Mouse (Mus musculus): ENCODE results near the gene Gm29797.

The Gm29797 gene

DNA sequence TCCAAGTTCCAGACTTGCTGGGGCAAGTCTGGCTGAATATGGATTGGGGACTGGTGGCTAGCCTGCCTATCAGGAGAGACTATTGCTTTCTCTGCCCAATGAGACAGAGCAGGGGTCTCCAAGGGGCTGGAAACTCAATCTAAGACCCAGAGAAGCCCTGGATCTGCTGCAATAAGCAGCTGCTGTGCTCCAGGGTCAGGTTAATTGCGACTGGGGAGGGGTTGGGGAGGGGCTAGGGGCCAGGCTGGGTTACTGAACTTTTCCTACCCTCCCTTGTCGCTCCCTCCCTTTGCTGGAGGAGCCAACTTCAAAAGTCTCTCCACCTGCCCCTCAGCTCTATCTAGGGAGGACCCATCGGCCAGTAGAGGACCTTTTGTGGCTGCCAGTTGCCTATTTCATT lies at the start of gene Gm29797:
Gene Gm29797, plus strand, starts transcription at position 301 of the 400 bp plus-strand sequence.
- no peak for DNase-seq (ENCODE audit: low spot score in 2 of 2)

DNA sequence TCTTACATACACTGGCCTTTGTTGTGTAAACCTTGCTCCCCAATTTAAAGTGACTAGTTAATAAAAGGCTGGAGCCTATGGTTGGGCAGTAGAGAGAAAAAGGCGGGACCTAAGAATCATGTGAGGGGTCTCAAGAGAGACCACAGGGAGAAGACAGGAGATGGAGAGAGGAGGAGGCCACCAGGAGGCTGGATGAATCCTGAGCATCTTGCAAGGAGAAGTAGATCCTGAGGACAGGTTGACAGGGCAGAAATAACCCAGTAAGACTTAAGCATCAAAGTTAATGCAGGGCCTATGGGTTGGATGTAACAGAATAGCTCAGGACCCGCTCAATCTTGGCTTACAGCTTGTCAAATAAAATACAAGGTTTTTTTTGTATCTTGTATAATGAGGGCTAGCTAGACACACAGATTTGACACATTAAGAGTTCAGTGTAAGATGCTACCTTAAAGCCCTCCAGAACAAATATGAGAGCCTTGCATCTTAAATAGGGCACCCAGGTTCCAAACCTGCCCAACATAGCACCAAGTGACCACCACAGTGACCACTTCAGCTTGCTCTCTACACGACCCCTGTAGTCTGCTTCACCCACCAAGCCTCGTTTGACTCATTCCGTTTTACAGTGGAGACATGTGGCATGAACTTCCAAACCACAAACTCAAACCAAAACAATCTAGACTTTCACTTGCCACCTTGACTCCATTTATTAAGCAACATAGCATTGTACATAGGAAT lies 37.9 kb upstream of the Gm29797 start:
- DNase-seq (ENCODE audit: low spot score in 2 of 2) = no peak

DNA sequence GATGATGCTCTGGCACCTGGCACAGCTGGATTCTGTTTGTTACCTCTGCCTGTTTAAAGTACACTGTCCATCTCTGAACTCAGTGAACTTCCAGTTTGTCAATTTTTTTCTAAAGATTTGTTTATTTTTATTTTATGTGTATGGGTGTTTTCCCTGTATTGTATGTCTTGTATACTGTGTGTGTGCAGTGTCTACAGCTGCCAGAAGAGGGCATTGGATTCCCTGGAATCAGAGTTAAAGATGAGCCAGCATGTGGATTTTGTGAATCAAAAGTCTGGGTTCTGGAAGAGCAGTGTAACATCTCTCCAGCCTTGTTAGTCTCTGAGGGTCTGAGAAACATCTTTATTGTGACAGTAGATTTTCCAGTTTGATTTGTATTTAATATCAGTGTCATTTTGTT lies 33.4 kb upstream of the Gm29797 start:
- DNase-seq (ENCODE audit: low spot score in 2 of 2) = no peak

DNA sequence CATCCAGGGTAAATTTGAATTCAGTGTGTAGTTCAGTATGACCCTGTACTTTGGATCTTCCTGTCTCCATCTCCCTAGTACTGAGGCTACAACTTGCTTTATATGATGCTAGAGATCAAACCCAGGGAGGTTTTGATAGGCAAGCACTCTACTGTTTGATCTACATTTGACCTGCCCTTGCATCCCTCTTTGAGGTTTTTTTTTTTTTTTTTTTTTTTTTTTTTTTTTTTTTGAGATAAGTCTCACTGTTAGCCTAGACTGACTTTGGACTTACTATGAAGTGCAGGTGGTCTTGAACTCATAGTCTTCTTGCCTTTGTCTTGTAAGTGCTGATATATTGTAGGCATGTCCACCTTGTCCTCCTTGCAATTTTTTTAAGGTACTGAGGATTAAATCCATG lies 28.4 kb upstream of the Gm29797 start:
- DNase-seq (ENCODE audit: low spot score in 2 of 2) = no peak

DNA sequence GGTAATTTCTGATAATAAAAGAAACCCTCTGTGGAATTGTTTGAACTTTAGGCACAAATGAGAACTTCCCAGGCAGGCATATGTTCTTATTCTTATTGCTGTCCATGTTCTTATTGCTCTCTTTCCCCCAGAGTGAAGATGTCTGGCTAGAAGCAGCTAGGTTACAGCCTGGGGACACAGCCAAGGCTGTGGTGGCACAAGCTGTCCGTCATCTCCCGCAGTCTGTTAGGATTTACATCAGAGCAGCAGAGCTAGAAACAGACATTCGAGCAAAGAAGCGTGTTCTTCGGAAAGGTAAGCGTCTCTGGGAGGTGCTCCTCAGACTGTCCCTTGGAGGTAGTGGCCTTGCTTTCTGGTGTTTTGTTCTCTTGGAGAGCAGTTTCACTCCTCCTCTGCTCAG lies 24.2 kb upstream of the Gm29797 start:
- no peak for DNase-seq (ENCODE audit: low spot score in 2 of 2)

DNA sequence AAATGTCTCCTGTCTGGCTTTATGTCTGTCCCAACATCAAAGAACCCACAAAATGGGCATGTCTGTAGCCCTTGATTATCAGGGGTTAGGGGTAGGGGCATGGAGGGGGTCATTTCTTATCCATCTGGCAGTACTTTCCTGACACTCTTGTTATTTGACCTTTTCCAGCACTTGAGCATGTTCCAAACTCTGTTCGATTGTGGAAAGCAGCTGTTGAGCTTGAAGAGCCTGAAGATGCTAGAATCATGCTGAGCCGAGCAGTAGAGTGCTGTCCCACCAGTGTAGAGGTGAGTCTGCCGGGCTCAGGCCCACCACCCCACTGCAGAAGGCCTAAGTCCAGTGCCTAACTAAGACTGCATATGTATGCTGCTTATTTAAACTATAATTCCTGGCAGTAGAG lies 21.0 kb upstream of the Gm29797 start:
- no peak for DNase-seq (ENCODE audit: low spot score in 2 of 2)

DNA sequence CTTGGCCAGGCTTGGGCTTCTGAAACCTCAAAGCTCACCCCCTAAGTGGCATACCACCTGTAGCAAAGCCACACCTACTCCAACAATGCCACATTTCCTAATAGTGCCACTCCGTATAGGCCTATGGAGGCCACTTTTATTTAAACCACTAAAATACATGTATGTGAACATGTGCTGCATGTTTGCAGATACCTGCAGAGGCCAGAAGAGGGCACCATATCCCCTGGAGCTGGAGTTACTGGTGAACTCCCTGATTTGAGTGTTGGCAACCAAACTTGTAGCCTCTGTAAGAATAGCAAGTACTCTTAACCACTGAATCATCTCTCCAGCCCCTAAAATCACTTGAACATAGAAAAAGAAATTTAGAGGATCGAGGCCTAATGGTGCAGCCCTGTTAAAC lies 12.5 kb upstream of the Gm29797 start:
- DNase-seq (ENCODE audit: low spot score in 2 of 2) = peak in 1 of 2 experiments; percentile 19

DNA sequence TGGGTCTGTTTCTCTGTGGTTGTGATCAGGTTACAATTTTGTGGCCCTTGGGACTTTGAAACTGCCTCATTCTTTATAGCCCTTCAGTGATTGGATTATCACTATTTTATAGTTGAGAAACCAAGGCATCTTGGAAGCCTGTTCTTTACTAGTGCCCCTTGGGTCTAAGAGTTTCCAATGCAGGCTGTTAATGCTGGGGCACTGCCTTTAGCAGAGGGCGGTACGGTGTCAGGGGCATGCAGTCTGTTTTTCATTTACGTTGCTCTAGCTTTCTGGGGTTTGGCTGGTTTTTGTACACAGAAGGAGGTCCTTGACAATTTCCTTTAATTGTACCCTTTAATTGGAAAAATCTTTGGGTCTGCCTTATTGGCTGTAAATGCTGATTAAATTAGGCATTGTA lies 11.2 kb upstream of the Gm29797 start:
- no peak for DNase-seq (ENCODE audit: low spot score in 2 of 2)

DNA sequence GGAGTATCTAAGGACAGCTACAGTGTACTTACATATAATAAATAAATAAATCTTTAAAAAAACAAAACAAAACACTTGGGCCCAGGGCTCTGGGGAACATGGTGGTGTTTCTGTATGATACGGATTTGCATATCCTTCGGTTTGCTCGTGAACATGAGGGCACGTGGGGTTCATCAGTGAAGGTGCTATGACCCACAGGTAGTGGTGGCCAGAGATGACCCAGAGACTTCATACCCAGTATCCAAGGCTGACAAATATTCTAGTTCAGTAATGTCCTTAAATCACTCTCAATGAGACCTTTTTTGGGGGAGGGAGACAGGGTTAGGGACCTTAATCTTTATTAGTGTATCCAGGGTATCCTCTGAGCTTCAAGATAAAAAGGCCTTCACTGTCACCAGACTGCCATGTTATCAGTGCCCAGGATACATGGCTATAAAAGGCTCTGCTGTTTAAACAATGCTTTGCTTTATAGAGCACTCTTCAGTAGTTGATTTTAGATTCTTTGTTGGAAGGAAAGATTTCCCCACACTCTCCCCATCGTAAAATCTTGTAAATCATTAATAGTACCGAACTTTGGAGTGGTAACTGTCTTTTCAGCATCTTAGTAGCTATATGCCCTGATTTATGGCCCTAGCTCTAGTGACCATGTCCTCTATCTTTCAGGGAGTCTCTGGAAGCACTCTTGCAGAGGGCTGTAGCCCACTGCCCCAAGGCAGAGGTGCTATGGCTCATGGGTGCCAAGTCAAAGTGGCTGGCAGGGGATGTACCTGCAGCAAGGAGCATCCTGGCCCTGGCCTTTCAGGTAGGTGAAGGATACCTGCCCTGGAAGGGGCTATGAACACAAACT lies 10.0 kb upstream of the Gm29797 start:
- DNase-seq (ENCODE audit: low spot score in 2 of 2) = no peak

DNA sequence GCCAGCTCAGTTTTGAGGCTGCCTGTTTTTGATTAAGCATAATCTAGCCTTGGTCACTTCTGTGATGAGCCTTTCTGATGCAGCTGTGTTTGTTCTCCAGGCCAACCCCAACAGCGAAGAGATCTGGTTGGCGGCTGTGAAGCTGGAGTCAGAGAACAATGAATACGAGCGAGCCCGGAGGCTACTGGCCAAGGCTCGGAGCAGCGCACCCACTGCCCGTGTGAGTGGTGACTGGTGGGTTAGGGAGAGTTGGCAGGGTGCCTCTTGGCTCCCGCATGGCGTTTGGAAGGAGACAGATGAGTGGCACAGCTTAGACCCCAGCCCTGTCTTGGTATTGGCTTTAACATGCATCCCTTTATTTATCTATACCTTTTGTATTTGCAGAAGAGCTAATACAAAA lies 7.9 kb upstream of the Gm29797 start:
- no peak for DNase-seq (ENCODE audit: low spot score in 2 of 2)

DNA sequence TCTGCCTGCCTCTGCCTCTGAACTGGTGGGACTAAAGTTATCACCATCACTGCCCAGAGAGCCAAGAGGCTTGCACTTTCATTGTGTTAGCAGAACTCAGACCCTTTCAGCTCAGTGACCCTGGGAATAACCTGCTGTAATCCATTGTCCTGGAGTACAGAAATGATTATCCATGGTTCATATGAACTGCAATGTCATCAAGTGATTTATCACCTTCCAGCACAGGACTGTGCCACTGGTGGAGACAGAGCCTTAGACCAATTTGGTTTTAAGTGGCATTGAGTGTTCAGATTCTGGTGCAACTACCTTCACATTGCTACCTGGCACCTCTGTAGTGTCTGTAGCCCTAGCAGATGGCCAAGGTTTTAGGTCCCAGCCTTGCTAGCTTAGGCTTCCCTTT lies 3.8 kb upstream of the Gm29797 start:
- no peak for DNase-seq (ENCODE audit: low spot score in 2 of 2)

DNA sequence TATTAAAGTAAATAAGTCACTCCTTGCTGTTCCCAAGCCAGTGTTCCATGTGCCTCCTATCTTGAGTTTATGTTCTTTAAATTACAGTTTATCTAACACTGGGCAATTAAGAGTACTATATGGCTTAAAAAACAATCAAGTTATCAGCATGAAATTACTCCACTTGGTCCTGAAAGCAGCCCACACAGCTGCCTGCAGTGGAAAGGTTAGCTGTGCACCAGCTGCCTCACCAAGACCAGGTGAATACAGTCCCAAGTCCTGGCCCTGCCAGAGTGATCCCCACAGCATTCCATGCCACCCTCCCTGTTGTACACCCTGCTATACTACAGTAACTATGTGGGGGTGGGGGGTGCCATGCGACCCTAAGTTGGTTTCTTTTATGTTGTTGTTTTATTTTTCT lies 3.3 kb upstream of the Gm29797 start:
- DNase-seq (ENCODE audit: low spot score in 2 of 2) = no peak

DNA sequence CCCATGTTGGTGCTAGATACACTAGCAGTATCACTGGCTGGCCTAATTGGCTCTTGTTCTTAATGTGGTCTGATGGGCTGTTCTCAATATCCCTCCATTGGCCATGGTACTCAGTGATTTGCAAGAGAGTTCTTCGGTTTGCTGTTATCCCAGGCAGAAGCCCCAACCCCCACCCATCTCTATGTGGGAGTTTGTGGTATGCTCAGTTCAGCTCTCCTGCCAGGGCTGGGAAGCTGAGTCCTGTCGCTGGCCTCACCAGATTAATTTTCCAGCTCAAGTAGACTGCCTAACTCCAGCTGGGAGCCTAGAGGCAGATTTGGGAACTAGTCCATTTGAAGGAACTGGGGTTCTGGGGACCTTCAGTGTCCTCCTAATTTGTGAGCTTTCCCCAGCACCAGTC lies 607 bp downstream of the Gm29797 start:
- DNase-seq (ENCODE audit: low spot score in 2 of 2) = no peak

DNA sequence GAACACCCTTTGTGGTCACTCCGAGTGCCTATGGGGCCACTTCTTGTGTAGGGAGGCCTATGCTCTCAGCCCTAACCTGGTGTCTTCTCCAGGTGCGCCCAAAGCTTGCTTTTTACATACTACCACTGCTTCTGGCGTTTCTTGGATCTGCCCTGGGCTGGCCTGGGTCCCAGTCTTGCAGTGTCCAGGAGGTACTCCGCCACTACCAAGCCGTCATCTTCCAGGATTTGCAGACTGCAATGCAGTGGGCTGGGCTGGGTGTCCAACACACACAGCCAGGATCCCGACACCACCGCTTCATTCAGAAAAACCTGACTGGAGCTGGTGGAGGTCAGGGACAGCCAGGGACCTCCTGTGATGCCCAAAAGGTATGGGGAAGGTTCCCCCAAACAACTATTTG lies 1.7 kb downstream of the Gm29797 start:
- no peak for DNase-seq (ENCODE audit: low spot score in 2 of 2)

DNA sequence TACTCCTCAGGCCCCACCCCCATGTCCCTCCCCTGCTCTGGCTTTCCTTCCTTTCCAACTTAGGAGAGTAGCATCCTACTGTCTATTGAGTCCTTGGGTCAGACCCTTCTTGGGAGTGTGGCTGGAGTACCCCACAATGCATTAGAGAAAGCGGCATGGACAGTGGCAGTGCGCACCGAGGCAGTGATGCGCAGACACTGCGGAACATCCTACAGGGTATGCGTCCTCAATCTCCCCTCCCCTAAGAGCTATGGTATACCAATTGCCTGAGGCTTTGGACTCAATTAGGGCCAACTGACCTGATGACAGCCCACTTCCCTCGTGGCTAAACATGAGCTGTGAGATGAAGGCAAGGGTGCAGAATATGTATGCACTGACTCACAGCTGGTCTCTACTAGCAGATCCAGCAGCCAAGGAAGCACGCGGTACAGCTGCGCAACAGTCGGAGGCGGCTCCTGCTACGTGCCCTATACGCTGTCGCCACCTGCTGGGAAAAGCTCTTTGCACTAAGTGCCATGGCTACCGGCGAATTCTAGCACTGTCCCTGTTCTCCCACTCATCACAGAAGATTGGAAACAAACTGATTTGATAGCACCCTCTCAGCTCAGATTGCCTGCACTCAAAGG lies 2.2 kb downstream of the Gm29797 start:
- peak in 1 of 2 experiments; percentile 46 for DNase-seq (ENCODE audit: low spot score in 2 of 2)

DNA sequence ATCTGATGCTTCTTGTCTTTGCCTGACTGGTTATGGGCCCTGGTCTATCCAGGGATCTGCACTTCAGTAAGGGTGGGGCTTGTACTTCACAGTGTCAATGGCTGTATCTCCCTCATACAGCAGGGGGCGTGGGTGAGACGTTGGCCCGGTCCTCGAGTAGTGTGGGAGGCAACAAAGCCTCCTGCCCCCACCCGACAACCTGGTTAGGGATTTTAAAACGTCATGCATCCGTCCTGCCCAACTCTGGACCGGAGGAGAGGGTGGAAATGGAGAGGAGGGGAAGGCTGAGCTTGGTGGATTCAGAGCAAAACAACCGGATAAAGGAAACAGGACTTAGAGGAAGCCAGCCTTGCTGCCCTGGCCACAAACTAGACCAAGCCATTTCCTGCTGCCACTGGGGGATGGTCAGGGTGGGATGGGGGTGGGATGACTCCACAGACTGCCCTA lies 2.8 kb downstream of the Gm29797 start:
- peak; percentile 57 to 84 for DNase-seq (ENCODE audit: low spot score in 2 of 2)

DNA sequence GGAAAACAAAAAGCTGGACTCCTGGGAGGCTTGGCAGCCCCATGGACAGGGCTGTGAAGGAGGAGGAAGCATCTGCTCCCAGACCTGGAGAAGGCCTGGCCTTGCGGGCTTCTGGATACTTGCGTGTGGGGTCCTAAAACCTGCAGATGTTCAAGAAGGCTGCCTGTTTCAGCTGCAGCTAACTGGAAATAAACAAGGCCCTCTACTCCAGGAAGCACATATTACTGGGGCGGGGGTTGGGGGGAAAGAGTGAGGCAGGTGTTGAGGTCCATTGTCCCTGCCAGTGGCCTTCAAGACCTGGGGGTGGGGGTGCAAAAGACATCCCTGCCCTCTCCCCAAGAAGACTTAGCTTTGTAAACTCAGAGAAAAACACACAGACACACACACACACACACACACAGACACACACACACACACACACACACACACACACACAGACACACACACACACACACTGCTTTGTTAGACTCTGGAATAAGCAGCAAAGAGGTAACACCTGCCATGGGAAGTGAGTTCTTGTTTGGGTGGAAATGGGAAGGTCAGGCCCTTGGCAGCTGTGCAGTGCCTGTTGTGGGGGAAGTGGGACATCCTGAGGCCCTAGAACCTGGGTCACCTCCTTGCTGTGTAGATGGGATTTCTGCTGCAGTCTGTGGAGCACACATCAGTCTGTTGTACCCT lies 5.9 kb downstream of the Gm29797 start:
- DNase-seq (ENCODE audit: low spot score in 2 of 2) = no peak

DNA sequence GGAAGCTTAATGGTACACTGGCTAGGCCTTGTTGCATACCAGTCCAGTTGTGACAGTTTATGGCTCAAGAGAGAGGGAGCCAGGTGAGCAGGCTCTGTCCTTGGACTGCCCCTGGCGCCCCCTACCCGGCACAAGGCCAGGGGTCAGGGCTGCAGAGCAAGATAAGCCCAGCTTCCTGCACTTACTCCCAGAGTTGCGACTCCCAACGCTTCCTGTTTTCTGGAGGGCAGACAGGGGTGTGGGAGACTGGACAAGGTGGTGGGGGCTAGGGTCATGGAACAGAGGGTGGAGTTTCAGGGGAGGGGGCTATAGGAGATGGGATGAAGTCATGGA lies 6.4 kb downstream of the Gm29797 start:
- peak in 1 of 2 experiments; percentile 37 for DNase-seq (ENCODE audit: low spot score in 2 of 2)

DNA sequence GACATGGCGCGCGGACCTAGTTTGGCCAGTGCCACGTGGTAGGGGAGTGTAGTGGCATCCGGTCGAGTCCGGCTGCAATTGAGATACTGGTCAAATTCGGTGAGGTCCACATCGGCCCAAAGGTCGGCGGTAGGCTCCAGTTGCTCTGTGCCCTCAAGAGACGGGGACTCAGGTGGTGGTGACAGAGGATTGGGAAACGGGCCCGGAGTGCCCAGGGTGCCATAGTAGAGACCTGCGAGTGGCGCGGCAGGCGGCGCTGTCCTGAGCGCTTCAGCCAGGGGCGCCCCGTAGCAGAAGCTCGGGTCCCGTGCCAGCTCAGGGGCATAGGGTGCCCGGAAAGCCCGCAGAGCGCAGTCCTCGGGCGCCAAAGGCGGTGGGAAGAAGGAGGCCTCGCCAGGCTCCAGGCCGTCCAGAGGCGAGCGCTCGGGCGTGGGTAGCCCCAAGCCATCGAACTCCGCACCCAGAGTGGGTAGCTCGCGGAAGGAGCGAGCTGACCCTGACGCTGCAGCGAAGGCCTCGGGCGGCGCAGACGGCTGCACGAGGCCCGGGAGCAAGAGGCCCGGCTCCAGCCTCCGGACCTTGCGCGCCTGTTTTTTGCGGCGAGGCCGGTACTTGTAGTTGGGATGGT lies 13.6 kb downstream of the Gm29797 start:
- DNase-seq (ENCODE audit: low spot score in 2 of 2) = no peak

DNA sequence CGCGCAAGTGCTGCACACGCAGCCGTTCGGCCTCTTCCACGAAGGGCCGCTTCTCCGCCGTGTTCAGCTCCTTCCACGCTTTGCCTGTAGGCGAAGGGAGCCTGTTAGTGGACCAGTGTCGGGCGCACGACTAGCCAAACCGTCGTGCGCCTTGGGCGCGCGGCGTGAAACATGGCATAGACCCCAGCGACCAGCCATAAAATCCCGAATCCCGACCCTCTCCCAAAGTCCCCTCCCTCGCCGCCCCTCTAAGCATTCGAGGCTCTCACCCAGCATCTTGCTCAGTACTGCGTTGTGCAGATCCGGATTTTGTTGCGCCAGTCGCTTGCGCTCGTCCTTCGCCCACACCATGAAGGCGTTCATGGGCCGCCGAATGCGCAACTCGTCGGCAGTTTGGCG lies 14.1 kb downstream of the Gm29797 start:
- no peak for DNase-seq (ENCODE audit: low spot score in 2 of 2)

DNA sequence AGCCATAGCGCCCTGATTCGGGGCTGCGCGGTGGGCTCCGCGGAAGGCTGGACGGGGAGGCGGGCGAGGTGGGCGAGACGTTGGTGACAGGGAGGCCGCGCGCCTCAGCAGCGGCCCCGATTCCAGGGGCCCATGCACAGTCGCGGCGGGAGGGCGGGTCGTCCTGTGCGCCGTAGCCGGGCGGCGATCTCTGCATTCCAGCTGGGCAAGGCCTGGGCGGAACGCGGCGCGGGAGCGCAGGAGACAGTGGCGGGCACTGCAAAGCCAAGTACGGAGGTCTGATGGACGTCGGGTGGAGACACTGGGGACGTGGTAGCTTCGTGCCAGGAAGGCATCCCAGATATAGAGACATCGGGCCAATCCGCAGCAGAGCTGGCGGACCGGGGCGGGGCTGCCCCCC lies 14.5 kb downstream of the Gm29797 start, which contains the start of gene Sox18:
Gene Sox18, minus strand, starts transcription at position 315 of the 400 bp plus-strand sequence.
- DNase-seq (ENCODE audit: low spot score in 2 of 2) = peak in 1 of 2 experiments; percentile 41

DNA sequence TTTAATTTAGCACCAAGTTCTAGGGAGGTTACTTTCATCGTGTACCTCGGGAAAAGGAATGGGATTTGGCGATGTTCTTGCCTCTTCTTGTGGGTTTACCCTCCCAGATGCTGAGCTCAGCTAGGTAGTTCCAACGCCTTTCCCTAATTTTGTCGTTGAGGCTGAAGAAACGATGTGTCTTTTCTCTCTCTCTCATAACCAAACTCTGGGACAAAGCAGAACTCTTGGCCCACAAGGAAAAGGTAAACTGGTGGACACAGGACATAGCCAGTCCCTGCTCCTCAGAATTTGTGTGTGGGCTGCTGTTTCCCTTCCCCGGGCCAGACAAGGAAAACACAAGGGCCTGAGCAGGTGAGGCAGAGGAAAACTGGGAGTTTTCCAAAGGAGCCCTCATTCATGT lies 15.2 kb downstream of the Gm29797 start:
- no peak for DNase-seq (ENCODE audit: low spot score in 2 of 2)
